Mouse (Mus musculus): Measurements from ENCODE around the gene Slc16a12. TPM values are rescaled to one million over a fixed set of nuclear protein-coding genes. Genes with fewer than 3 reads are reported as not detected.
"Not testable (repeated sequence)": the region's sequence is repeated elsewhere in the genome, so short reads cannot be mapped to it uniquely, and the experiment has no call there.

The Slc16a12 gene
- total RNA-seq, 2 experiments from 2014 or later = not detected

GRCm38 (mm10) chr19:34678428-34678827 is 68.7 kb downstream of the Slc16a12 start:
- ATAC-seq (ENCODE audit: poor library complexity, severe bottlenecking) = no peak

GRCm38 (mm10) chr19:34673476-34673875 is 73.6 kb downstream of the Slc16a12 start:
- ATAC-seq (ENCODE audit: poor library complexity, severe bottlenecking) = no peak

GRCm38 (mm10) chr19:34666127-34666526 is 81.0 kb downstream of the Slc16a12 start:
- ATAC-seq (ENCODE audit: poor library complexity, severe bottlenecking) = peak; percentile 75

- ATAC-seq (ENCODE audit: poor library complexity, severe bottlenecking) = no peak
Measured at GRCm38 (mm10) chr19:34662740-34663139, 84.3 kb downstream of the Slc16a12 start.

GRCm38 (mm10) chr19:34662067-34662507 is 85.0 kb downstream of the Slc16a12 start:
- ATAC-seq (ENCODE audit: poor library complexity, severe bottlenecking) = peak; percentile 86

GRCm38 (mm10) chr19:34656511-34657298 is 90.4 kb downstream of the Slc16a12 start:
- peak; percentile 69 for ATAC-seq (ENCODE audit: poor library complexity, severe bottlenecking)

GRCm38 (mm10) chr19:34655227-34655805 is 91.8 kb downstream of the Slc16a12 start:
- ATAC-seq (ENCODE audit: poor library complexity, severe bottlenecking) = no peak

- no peak for ATAC-seq (ENCODE audit: poor library complexity, severe bottlenecking)
Measured at GRCm38 (mm10) chr19:34650997-34651396, 96.1 kb downstream of the Slc16a12 start.

GRCm38 (mm10) chr19:34650276-34650675 is 96.8 kb downstream of the Slc16a12 start:
- no peak for ATAC-seq (ENCODE audit: poor library complexity, severe bottlenecking)

- not testable (repeated sequence) for ATAC-seq (ENCODE audit: poor library complexity, severe bottlenecking)
Measured at GRCm38 (mm10) chr19:34647630-34648029, 99.5 kb downstream of the Slc16a12 start.

- no peak for ATAC-seq (ENCODE audit: poor library complexity, severe bottlenecking)
Measured at GRCm38 (mm10) chr19:34642616-34643015, 104.5 kb downstream of the Slc16a12 start.

- peak; percentile 89 for ATAC-seq (ENCODE audit: poor library complexity, severe bottlenecking)
Measured at GRCm38 (mm10) chr19:34640623-34641022, 106.5 kb downstream of the Slc16a12 start, which contains the start of the genes Ifit1bl2 and Ifit1. TSS of gene Ifit1bl2 (minus strand) at chr19:34640743. TSS of gene Ifit1 (plus strand) at chr19:34640871.

GRCm38 (mm10) chr19:34636933-34637557 is 110.0 kb downstream of the Slc16a12 start:
- peak; percentile 66 for ATAC-seq (ENCODE audit: poor library complexity, severe bottlenecking)

GRCm38 (mm10) chr19:34633484-34633883 is 113.6 kb downstream of the Slc16a12 start:
- peak; percentile 82 for ATAC-seq (ENCODE audit: poor library complexity, severe bottlenecking)

GRCm38 (mm10) chr19:34631487-34631886 is 115.6 kb downstream of the Slc16a12 start:
- no peak for ATAC-seq (ENCODE audit: poor library complexity, severe bottlenecking)

GRCm38 (mm10) chr19:34627496-34627895 is 119.6 kb downstream of the Slc16a12 start:
- no peak for ATAC-seq (ENCODE audit: poor library complexity, severe bottlenecking)

- ATAC-seq (ENCODE audit: poor library complexity, severe bottlenecking) = peak; percentile 89
Measured at GRCm38 (mm10) chr19:34624663-34625062, 122.4 kb downstream of the Slc16a12 start.

GRCm38 (mm10) chr19:34623781-34624180 is 123.3 kb downstream of the Slc16a12 start:
- ATAC-seq (ENCODE audit: poor library complexity, severe bottlenecking) = no peak

GRCm38 (mm10) chr19:34620871-34621270 is 126.2 kb downstream of the Slc16a12 start:
- no peak for ATAC-seq (ENCODE audit: poor library complexity, severe bottlenecking)

All from megakaryocyte, adult 5-6 weeks (primary cell).